Mouse (Mus musculus) midbrain, embryonic 16.5 days (tissue): ENCODE measurements at regions not wholly inside any gene's neighbourhood (a gene's known extent, or its start where the extent isn't known, plus 50 kb on each side); places are given as distances from the start of the nearest gene placed in this dataset.

ENCODE experiments used
- ATAC-seq: fragments of 200-750 bp; cut with Nextera tagmentation; 2 replicates; pipeline ENCODE4 v1.8.0; 2017; ENCODE audit warnings: moderate TSS enrichment
- H3K27ac ChIP-seq: fragments of 300-500 bp; sonication (generic); 2 replicates; pipeline ENCODE4 v1.5.1; 2014; ENCODE audit warnings: mild to moderate bottlenecking, low read length, mixed read lengths
- H3K27me3 ChIP-seq: fragments of 300-500 bp; sonication (generic); 2 replicates; pipeline ENCODE4 v1.6.1; 2014; ENCODE audit warnings: low read depth, low read length, mixed read lengths; ENCODE audit not compliant: control insufficient read depth, insufficient read depth
- H3K36me3 ChIP-seq: fragments of 300-500 bp; sonication (generic); 2 replicates; pipeline ENCODE4 v1.6.1; 2014; ENCODE audit warnings: mild to moderate bottlenecking, low read length, moderate library complexity, mixed read lengths; ENCODE audit not compliant: control insufficient read depth, insufficient read depth
- H3K4me1 ChIP-seq: fragments of 300-500 bp; sonication (generic); 2 replicates; pipeline ENCODE4 v1.6.1; 2014; ENCODE audit warnings: mild to moderate bottlenecking, low read length, mixed read lengths; ENCODE audit not compliant: control insufficient read depth, insufficient read depth
- H3K4me2 ChIP-seq: fragments of 300-500 bp; sonication (generic); 2 replicates; pipeline ENCODE4 v1.6.1; 2014; ENCODE audit warnings: mild to moderate bottlenecking, low read length, mixed read lengths
- H3K4me3 ChIP-seq: fragments of 300-500 bp; sonication (generic); 2 replicates; pipeline ENCODE4 v1.5.1; 2014; ENCODE audit warnings: low read depth, mild to moderate bottlenecking, low read length, moderate library complexity, mixed read lengths
- H3K9ac ChIP-seq: fragments of 300-500 bp; sonication (generic); 2 replicates; pipeline ENCODE4 v1.6.1; 2014; ENCODE audit warnings: low read depth, low read length, mixed read lengths
- H3K9me3 ChIP-seq: fragments of 300-500 bp; sonication (generic); replicated peaks from 2 replicates; pipeline ENCODE4 v1.6.1; 2014; ENCODE audit warnings: mild to moderate bottlenecking, low read length, mixed read lengths; ENCODE audit not compliant: control insufficient read depth, poor library complexity, severe bottlenecking
- WGBS: fragments of 180-500 bp; shearing (Covaris S2); extraction: QIAGEN DNeasy Blood & Tissue Kit; methylation state at CpG from one replicate; pipeline ENCODE4 v1.1.7; 2014; 5-methylcytosine and 5-hydroxymethylcytosine counted together

- no peaks in the 10 kb centered on the region for H3K27me3 ChIP-seq
- WGBS = 77% methylated on average over 6 of the region's 6 CpGs
- no peak overlapping the region for H3K9ac ChIP-seq
- no peak for ATAC-seq
- no peak overlapping the region for H3K27ac ChIP-seq
- no peaks in the 10 kb centered on the region for H3K36me3 ChIP-seq
- no peak overlapping the region for H3K4me3 ChIP-seq
- H3K9me3 ChIP-seq = no peaks in the 10 kb centered on the region
- no peaks in the 10 kb centered on the region; the same call in 1 of the 2 replicates for H3K4me1 ChIP-seq
- H3K4me2 ChIP-seq = no peak overlapping the region
Measured at GRCm38 (mm10) chr13:103472216-103472615, 137.9 kb upstream of the Mast4 start.

DNA sequence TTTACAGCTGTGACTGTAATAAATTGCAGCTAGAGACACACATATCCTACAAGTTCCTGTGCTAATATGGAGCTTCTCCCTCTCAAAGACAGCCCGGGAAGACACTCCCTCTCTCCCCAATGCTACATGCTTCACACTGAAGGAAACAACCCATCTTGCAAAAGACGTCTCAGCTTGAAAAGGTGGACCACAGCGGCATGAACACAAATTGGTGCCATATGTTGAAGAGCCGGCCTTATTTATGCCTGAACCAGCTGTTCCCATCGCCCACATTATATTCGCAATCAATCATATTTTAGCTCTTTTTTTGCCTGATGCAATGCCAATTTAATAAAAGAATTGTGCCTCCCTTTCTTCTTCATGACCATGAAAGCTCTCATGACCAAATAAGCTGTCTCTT, 135.8 kb upstream of the Mast4 start:
- 69% methylated on average over 6 of the region's 6 CpGs for WGBS
- ATAC-seq = no peak
- Histone ChIP-seq H3K4me1 (no peaks in the 10 kb centered on the region; the same call in 1 of the 2 replicates), H3K9ac (no peak overlapping the region), H3K27ac (no peak overlapping the region), H3K4me3 (no peak overlapping the region), H3K9me3 (no peaks in the 10 kb centered on the region), H3K4me2 (no peak overlapping the region), H3K27me3 (no peaks in the 10 kb centered on the region), H3K36me3 (no peaks in the 10 kb centered on the region)

DNA sequence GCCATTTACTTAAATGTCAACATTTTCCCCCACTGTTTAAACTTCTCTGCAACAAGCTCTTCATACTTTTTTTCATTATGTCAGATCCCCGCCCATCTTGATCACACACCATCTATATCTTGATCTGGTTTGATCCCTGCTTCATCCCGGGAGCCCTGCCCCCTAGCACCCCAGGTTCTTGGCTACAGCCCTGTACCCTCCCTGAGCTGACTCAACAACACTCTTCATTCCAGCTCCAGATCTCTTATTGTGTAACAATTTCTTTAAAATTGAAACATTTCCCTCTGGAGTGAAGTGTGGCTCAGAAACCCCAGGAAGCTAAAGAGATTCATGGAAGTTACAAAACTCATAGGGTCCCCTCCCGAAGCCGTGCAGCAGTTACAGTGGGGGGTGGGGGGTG, 126.2 kb upstream of the Mast4 start:
- Histone ChIP-seq H3K9me3 (no peaks in the 10 kb centered on the region), H3K36me3 (no peaks in the 10 kb centered on the region), H3K4me1 (no peaks in the 10 kb centered on the region), H3K27ac (no peak overlapping the region), H3K4me2 (no peak overlapping the region), H3K9ac (no peak overlapping the region), H3K27me3 (no peaks in the 10 kb centered on the region), H3K4me3 (no peak overlapping the region)
- 90% methylated on average over 4 of the region's 4 CpGs for WGBS
- ATAC-seq = no peak

- 86% methylated on average over 13 of the region's 13 CpGs for WGBS
- no peak for ATAC-seq
Measured at GRCm38 (mm10) chr13:103459486-103460147, 125.3 kb upstream of the Mast4 start.

GRCm38 (mm10) chr13:103452837-103453236, 118.5 kb upstream of the Mast4 start:
- H3K36me3 ChIP-seq = no peaks in the 10 kb centered on the region
- H3K27me3 ChIP-seq = no peaks in the 10 kb centered on the region
- H3K9ac ChIP-seq = no peak overlapping the region
- no peak overlapping the region for H3K4me2 ChIP-seq
- no peak overlapping the region for H3K27ac ChIP-seq
- no peaks in the 10 kb centered on the region for H3K4me1 ChIP-seq
- WGBS = 60% methylated on average over 4 of the region's 4 CpGs
- no peak overlapping the region for H3K4me3 ChIP-seq
- H3K9me3 ChIP-seq = no peaks in the 10 kb centered on the region
- no peak for ATAC-seq

More at GRCm38 (mm10) chr13:103459486-103460147, 125.3 kb upstream of the Mast4 start:
- H3K27ac ChIP-seq = no peak overlapping the region
- H3K9ac ChIP-seq = no peak overlapping the region
- H3K4me3 ChIP-seq = no peak overlapping the region
- H3K36me3 ChIP-seq = no peaks in the 10 kb centered on the region
- no peak overlapping the region for H3K4me2 ChIP-seq
- no peaks in the 10 kb centered on the region for H3K4me1 ChIP-seq
- no peaks in the 10 kb centered on the region for H3K27me3 ChIP-seq
- H3K9me3 ChIP-seq = no peaks in the 10 kb centered on the region

DNA sequence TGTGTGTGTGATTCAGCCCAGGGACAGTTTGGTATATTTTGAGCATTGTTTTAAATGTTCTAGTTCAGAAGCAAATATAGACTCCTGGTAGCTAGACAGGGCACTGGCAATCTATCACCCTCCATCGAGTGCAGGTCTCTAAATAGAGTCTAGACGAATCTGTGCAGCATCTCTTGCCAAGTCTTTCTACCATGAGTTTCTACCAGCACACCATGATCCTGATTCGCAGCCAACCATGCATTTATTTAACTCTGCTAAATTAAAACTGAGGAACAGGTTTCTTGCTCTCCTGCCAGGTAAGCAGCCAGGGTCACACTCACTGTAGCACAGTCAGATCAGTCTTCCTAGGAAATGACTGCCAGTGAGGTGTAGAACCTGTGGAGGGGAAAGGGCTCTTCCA, 96.3 kb upstream of the Mast4 start:
- Histone ChIP-seq H3K4me2 (no peak overlapping the region), H3K36me3 (no peaks in the 10 kb centered on the region), H3K9me3 (no peaks in the 10 kb centered on the region), H3K27me3 (no peaks in the 10 kb centered on the region), H3K4me1 (no peaks in the 10 kb centered on the region), H3K9ac (no peak overlapping the region), H3K27ac (no peak overlapping the region), H3K4me3 (no peak overlapping the region)
- no peak for ATAC-seq
- 91% methylated on average over 3 of the region's 3 CpGs for WGBS

DNA sequence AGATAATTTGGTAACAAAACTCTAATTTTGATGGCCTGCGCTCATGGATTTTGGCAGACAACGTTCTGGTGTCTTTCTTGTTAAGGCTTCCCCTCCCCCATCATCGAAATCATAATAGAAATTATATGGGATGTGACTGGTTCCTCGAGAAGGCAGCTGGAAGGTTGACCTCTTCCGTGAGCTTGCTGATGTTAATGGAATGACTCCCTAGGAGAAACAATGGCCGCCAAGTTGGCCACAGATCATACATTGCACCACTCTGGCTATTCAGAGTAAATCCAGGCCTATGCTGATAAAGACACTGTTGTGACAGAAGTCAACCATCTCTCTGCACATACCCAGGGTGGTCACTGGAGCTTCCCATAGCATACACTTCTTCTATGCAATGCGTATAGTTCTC, 89.7 kb upstream of the Mast4 start:
- WGBS = 86% methylated on average over 7 of the region's 7 CpGs
- Histone ChIP-seq H3K9me3 (no peaks in the 10 kb centered on the region), H3K4me3 (no peak overlapping the region), H3K36me3 (no peaks in the 10 kb centered on the region), H3K27ac (no peak overlapping the region), H3K9ac (no peak overlapping the region), H3K4me2 (no peak overlapping the region), H3K4me1 (no peaks in the 10 kb centered on the region), H3K27me3 (no peaks in the 10 kb centered on the region)
- no peak for ATAC-seq

DNA sequence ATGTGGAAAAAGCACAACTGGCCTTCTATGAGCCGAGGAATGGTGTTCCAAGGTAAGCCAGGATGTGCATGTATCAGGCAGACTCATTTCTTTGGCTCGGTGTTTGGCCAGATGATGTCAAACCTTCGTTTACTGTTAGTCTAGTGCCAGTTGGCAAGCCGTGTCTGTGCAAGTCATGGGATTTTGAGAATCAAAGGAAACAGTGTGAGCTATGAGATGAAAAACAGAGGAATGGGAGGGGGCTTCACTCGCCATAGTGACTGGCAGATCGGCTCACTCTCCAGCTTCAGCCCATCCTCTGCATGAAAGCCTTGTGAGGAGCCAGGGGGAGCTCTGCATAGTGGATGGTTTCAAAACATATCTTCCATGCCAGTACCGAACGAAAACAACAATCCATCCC, 89.1 kb upstream of the Mast4 start:
- Histone ChIP-seq H3K4me1 (no peaks in the 10 kb centered on the region), H3K9me3 (no peaks in the 10 kb centered on the region), H3K4me2 (no peak overlapping the region), H3K27me3 (no peaks in the 10 kb centered on the region), H3K9ac (no peak overlapping the region), H3K4me3 (no peak overlapping the region), H3K36me3 (no peaks in the 10 kb centered on the region), H3K27ac (no peak overlapping the region)
- WGBS = 75% methylated on average over 8 of the region's 8 CpGs
- no peak for ATAC-seq

- Histone ChIP-seq H3K9ac (no peak overlapping the region), H3K4me2 (no peak overlapping the region), H3K4me3 (no peak overlapping the region), H3K9me3 (no peaks in the 10 kb centered on the region), H3K4me1 (no peaks in the 10 kb centered on the region), H3K36me3 (no peaks in the 10 kb centered on the region), H3K27ac (no peak overlapping the region), H3K27me3 (no peaks in the 10 kb centered on the region)
- no peak for ATAC-seq
- 92% methylated on average over 8 of the region's 8 CpGs for WGBS
Measured at GRCm38 (mm10) chr13:103422997-103423396, 88.7 kb upstream of the Mast4 start.
